Mouse (Mus musculus): ENCODE data around the gene Zfp28.

The Zfp28 gene

GRCm38 (mm10) chr7:6397996-6398975 is 15.2 kb downstream of the Zfp28 start, which contains the start of gene Smim17:
Smim17 (plus strand) TSS chr7:6398715.
- in situ Hi-C loops (cut with MseI, MboI): no loop called here

GRCm38 (mm10) chr7:6410043-6410442 is 26.9 kb downstream of the Zfp28 start, which contains the start of gene Gm20715:
Gm20715 (plus strand) TSS chr7:6410277.
- in situ Hi-C loops (cut with MseI, MboI): no loop called here

- in situ Hi-C loops (cut with MseI, MboI): no loop called here
These were observed 31.7 kb downstream of the Zfp28 start for GRCm38 (mm10) chr7:6414626-6415441.

- in situ Hi-C loops (cut with MseI, MboI): no loop called here
These were observed 32.3 kb downstream of the Zfp28 start for GRCm38 (mm10) chr7:6415442-6415787.

- in situ Hi-C loops (cut with MseI, MboI): no loop called here
These were observed 36.8 kb downstream of the Zfp28 start for GRCm38 (mm10) chr7:6419894-6420293.

GRCm38 (mm10) chr7:6429381-6429780 is 46.3 kb downstream of the Zfp28 start:
- in situ Hi-C loops (cut with MseI, MboI): loop anchor here (5.0 to 25.0 kb wide), 2 partner anchors 72 to 158 kb away; no protein-coding TSS in a partner anchor

GRCm38 (mm10) chr7:6430342-6430741 is 47.2 kb downstream of the Zfp28 start:
- in situ Hi-C loops (cut with MseI, MboI): loop anchor here (5.0 to 25.0 kb wide), 3 partner anchors 68 to 504 kb away; partner anchors contain the start of gene Zfp78 (in 1 of the 2)

- in situ Hi-C loops (cut with MseI, MboI): loop anchor here (10.0 to 25.0 kb wide), 2 partner anchors 149 to 496 kb away; no protein-coding TSS in a partner anchor
These were observed 55.3 kb downstream of the Zfp28 start, which contains the start of gene Olfr1344 for GRCm38 (mm10) chr7:6438388-6438787. Olfr1344 (plus strand) TSS chr7:6438688.

GRCm38 (mm10) chr7:6441173-6441572 is 58.1 kb downstream of the Zfp28 start:
- in situ Hi-C loops (cut with MseI, MboI): loop anchor here in 1 of 2 experiments (10.0 to 25.0 kb wide), 2 partner anchors 84 to 146 kb away; partner anchors contain the start of gene Olfr1349
